Mouse (Mus musculus): Measurements from ENCODE around the gene Pkd1l2.

The Pkd1l2 gene

DNA sequence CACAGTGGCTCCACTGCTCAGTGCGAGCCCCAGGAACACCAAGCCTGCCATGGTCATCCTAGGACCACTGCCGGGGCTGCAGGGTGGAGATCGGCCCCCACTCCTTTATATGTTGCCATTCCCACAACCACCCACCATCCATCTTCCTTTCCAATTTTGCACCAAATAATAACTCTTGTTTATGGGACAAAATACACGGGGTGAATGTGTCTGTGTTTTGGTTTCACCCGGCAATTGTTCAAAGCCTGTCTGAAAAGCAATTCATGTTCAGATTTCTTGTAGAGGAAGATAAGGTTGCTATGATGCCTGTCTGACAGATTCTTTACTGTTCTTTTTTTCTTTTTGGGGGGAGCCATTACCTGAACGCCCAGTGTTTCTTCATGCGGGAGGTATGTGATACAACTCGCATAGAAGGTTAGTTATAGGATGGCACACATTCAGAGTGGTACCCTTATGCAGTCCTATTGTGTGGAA, at the start of gene Pkd1l2:
TSS of gene Pkd1l2 (minus strand) at position 51 of the 474 bp plus-strand sequence.
- DNase-seq (ENCODE audit: low spot score in 2 of 2): no peak

- DNase-seq (ENCODE audit: low spot score in 2 of 2): no peak
Observed at GRCm38 (mm10) chr8:117127063-117127462, 44.8 kb upstream of the Pkd1l2 start.

- no peak for DNase-seq (ENCODE audit: low spot score in 2 of 2)
Observed at GRCm38 (mm10) chr8:117126411-117126810, 44.2 kb upstream of the Pkd1l2 start.

- no peak for DNase-seq (ENCODE audit: low spot score in 2 of 2)
Observed at GRCm38 (mm10) chr8:117125854-117126253, 43.6 kb upstream of the Pkd1l2 start.

DNA sequence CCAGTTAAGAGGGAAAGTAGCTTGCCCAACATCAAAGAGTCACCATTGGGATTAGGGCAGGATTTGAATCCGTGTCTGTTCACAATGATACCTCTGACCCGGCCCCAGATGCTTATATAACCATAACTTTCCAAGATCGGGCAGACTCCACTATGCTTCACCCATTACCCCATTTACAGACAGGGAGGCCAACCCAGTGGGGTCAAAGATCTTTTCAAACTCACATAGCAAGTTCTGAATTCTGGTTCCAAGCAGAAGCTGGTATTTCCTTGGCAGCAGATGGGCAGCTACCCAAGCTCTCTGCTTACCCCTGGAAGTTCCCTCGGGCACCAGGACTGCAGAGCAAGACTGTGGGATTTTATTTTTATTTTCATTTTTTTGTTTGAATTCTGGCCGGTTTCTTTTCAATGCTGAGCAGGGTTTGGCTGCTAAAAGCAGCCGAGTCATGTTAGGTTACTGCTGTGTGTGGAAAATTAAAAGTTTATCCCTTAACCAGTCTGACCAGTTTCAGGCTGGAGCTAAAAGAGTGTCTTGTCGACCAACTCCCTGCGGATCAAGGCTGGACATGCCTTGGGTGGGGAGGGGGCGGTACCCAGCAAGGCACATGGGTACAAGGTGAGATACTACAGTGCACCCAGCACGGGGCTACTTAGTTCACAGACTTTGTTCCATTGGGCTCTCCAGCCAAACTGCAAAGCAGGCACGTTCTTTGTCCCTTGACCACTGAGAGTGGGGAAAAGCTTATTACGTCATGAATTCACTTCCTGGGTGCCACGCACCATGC, 41.8 kb upstream of the Pkd1l2 start:
- no peak for DNase-seq (ENCODE audit: low spot score in 2 of 2)

- DNase-seq (ENCODE audit: low spot score in 2 of 2): no peak
Observed at GRCm38 (mm10) chr8:117121277-117121676, 39.0 kb upstream of the Pkd1l2 start.

GRCm38 (mm10) chr8:117118409-117118808, 36.2 kb upstream of the Pkd1l2 start:
- no peak for DNase-seq (ENCODE audit: low spot score in 2 of 2)

- DNase-seq (ENCODE audit: low spot score in 2 of 2): no peak
Observed at GRCm38 (mm10) chr8:117116534-117116933, 34.3 kb upstream of the Pkd1l2 start.

DNA sequence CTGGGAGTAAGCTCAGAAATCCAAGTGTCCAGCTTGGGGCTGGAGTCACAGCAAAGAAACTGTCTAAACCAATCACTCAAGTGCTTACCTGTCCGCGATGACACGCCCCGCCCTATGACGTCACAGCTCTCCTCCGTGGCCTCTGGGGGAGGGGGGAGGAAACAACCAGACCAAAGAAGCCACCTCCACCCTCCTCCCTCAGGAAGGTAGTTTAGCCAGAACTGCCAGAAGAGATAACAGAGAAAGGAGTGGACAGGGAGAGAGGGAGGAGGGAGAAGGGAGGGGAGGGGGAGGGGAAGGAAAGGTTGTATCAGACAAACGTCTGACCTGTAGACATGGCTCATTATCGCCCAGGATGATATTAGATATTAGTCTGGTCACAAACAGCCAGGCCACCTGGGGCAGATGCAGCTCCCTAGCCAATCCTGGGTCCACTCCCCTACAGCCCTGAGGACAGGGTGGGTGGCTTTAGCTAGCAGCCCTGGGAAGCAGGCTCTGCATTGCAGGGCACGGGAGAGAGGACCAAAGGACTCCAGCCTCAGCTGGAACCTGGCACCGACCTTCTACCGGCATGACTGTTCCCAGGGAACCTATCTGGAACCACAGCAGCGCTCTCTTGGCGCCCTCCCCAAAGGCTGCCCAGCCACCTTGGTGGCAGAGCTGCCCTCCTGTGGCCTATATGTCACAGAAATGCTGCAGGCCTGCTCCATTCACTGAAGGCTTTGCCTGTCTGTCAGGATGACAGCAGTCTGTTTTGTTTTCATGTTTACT, 33.6 kb upstream of the Pkd1l2 start:
- DNase-seq (ENCODE audit: low spot score in 2 of 2): peak in 1 of 2 experiments; percentile 17

- DNase-seq (ENCODE audit: low spot score in 2 of 2): no peak
Observed at GRCm38 (mm10) chr8:117115094-117115493, 32.8 kb upstream of the Pkd1l2 start.

DNA sequence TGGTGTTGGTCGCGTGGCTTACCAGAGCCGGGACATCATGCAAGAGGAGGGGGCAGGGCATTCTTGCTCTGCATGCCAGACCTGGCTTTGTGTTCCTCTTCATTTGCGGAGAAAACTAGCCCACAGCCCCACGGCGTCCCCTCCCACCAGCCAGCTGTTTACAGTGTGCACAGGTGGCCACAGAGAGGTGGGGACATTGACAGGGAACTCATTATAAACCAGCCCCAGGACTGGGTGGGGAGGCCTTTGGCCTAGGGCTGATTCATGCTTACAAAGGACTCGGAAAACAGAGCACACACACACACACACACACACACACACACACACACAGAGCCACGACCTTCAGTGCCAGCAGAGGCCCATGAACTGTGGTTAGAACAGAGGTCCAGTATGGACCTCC, 30.0 kb upstream of the Pkd1l2 start:
- DNase-seq (ENCODE audit: low spot score in 2 of 2): no peak

- DNase-seq (ENCODE audit: low spot score in 2 of 2): no peak
Observed at GRCm38 (mm10) chr8:117111641-117112040, 29.4 kb upstream of the Pkd1l2 start.

DNA sequence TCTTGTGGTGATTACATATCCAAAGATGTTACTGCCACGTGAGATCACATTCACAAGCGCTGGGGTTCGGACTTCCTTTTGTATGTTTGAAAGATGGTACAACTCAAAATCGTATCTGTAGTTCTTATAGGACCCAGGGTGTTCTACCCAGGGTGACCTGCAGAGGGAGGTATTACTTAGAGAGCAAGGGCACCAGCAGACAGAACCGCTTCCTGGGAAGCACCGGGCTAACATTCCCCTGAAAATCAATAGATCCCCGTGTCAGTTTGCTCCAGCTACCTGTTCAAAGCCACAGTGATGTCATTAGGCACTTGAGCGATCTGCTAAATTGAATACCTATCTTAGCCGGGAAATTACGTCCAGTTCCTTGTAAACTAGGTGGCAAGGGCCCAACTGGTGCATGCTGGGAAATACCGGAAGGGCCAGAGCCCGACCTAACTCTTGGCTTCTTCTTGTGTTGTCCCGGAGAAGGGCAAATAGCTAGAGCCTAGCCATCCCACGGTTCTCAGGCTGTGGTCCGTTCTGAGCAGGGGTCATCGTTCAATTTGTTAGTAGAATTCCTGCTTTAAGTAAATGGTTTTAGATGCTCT, 27.6 kb upstream of the Pkd1l2 start:
- peak in 1 of 2 experiments; percentile 54 for DNase-seq (ENCODE audit: low spot score in 2 of 2)

DNA sequence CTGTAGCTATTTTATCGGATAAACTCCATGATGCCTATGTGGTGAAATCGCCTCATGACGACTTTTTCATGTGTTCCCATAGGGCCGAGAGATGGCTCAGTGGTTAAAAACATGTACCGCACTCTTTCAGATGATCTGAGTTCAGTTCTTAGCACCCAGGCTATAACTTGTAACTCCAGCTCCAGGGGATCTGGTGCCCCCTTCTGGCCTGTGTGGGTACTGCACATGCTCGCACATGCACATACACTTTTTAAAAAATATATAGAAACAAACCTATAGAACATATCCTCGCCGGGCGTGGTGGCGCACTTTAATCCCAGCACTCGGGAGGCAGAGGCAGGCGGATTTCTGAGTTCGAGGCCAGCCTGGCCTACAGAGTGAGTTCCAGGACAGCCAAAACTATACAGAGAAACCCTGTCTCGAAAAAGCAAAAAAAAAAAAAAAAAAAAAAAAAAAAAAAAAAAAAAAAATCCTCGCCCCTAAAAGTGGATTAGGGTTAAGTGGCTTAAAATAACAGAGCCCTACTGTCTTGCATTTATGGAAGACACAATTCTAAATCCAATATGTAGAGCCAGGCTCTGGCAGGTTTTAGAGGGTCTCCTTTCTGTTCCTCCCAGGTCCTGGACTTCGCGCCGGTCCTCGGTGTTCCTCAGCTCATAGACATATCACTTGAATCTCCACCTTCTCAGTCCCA, 26.9 kb upstream of the Pkd1l2 start:
- DNase-seq (ENCODE audit: low spot score in 2 of 2): no peak

DNA sequence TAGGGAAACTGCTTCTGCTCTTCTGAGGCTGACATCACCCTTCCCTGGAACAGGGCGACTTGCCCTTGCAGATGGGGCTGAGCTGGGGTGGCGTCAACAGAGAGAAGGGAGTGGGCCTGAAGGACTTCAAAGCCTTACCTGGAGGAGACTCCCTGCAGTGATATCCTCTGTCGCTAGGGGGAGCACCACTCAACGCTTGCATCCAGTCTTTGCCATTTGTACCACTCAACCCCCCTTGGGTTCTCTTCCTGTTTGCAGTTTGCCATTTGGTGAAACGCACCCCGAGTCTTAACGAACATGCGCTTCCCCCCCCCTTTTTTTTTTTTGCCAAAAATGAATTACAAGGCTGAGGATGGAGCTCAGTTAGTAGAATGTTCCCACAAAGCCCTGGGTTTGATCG, 25.3 kb upstream of the Pkd1l2 start:
- peak in 1 of 2 experiments; percentile 73 for DNase-seq (ENCODE audit: low spot score in 2 of 2)

DNA sequence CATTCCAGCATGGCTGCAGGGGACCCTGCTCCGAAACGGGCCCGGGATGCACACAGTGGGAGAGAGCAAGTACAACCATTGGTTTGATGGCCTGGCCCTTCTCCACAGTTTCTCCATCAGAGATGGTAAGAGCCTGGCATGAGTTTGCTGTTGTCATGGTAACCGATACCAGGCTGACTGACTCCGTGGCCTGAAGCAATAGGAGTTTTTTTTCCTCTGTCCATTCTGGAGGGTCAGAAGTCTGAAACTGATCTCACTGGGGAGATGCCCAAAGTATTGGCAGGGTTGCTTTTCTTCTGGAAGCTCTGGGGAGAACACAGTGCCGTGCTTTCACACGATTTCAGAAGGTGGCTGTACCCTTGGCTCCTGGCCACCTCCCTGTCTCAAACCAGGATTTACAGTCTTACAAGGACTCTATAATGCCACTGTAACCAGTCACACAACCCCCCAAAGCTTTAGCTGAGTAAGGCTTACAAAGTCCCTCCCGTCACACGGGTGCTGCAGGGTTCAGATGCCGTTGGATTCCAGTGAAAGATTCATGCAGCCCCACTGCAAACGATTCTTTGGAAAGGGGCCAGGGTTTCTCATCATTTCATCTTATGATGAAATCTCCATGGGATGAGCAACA, 15.4 kb upstream of the Pkd1l2 start:
- peak in 1 of 2 experiments; percentile 59 for DNase-seq (ENCODE audit: low spot score in 2 of 2)

DNA sequence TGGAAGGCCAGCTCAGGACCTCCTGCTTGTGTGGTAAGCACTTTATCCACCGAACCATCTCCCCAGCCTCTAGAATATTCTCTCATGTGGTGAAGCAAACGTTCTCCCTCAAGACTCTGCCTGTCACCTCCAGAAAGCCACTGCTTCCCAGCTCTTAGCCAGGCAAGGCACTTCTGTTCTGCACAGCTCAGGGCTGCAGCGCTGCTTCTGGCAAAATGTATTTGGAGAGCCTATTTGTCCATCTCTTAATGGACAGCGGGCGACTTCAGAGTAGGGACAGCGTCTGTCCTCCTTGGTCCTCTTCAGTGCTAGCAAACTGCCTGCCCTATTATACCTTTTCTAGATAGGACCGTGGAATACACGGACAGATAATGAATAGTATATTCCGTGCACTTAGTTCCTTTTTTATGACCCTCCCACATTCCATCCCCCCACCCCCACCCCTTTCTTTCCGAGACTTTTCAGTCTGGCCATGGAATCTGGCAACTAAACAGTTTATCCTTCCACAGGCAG, 14.9 kb upstream of the Pkd1l2 start:
- DNase-seq (ENCODE audit: low spot score in 2 of 2): peak in 1 of 2 experiments; percentile 16

DNA sequence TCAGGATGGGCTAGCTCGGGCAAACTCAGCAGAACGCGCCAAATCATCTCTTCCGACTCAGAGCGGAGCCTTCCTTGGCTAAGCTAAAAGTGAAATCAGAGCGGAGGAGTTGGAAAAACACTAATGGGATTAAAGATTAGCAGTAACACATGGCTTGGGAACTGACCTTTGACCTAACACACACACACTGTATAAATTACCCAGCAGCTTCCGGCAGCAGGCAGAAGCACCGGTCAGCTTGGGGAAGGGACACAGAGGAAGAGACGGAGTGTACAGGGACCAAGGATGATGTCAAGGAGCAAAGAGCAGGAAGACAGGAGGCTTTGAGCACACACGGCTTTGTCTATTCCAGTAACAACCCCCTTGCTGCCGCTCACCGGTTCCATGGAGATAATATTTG, 13.4 kb upstream of the Pkd1l2 start, which contains the start of gene Bco1:
TSS of gene Bco1 (plus strand) at position 208 of the 400 bp plus-strand sequence.
- DNase-seq (ENCODE audit: low spot score in 2 of 2): no peak

- no peak for DNase-seq (ENCODE audit: low spot score in 2 of 2)
Observed at GRCm38 (mm10) chr8:117094053-117094452, 11.8 kb upstream of the Pkd1l2 start.

DNA sequence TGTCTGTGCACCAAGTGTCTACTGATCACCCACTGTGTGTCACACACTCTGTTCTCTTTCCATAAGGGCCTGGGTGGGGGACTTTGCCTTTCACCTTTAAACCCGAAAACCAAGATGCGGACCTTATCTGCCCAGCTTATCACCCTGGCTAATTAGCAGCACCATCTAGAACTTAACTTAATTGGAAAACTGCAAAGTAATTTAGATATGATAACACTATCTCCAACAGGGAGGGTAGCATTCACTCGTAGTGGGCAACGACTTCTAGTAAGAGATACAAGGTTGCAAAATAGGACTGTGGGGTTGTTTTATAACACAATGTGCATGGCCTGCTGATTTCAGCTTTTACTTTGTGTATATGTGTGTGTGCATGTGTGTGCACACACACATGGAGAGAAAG, 7.6 kb upstream of the Pkd1l2 start:
- no peak for DNase-seq (ENCODE audit: low spot score in 2 of 2)

DNA sequence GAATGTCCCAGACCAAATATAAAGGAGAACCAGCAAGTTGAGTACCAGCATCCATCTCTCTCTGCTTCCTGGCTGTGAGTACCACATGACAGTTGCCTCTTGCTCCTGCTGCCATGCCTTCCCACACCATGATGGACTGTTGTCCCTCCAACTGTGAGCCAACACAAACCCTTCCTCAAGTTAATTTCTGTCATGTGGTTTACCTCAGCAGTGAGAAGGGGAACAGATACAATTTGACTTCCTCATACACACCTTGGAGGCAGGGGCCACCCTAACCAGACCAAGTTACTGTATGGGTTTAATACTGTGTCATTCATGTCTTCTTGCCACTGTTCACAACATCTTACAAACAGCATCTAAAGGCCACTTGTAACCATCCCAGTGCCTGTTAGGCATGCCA, 4.8 kb upstream of the Pkd1l2 start:
- DNase-seq (ENCODE audit: low spot score in 2 of 2): no peak

All from cerebellum, postnatal 4 days (tissue).